Mouse (Mus musculus): Measurements from ENCODE around the gene Sh3bgr. TPM values are rescaled to one million over a fixed set of nuclear protein-coding genes. Genes with fewer than 3 reads are reported as not detected.
A peak's percentile ranks its signal among the peaks of the same experiment; 100 is the strongest.

Gene Sh3bgr
- total and polyA plus RNA-seq, 3 experiments, result 0.38 to 0.70 TPM; not detected in 1

DNA sequence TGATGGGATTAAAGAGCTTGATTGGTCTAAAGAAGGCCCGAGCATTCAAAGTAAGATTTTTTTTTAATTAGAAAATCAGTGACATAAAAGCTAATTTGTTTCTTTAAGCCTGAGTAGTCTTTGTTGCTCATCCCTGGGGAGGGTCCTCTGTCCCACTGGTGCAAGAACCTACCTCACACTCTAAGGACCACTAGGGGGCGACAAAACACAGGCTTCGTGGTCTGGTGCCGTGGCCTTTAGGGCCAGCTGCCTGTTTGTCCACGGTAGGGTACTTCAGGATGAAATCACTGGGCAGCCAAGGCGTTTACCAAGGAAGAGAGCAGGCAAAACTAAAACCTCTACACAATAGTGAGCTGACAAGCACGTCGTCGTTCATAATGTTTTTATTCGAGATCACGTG is 30.2 kb downstream of the Sh3bgr start (continued):
- TF ChIP-seq RCOR1 (conservative IDR thresholded peaks at IDR 0.05; ENCODE audit: low read depth, low read length) (no peak), MEF2A (IDR thresholded peaks at IDR 0.05; ENCODE audit: borderline replicate concordance, low read depth, low read length) (no peak), MYC (IDR thresholded peaks at IDR 0.05; ENCODE audit: low read depth, low read length) (no peak), IRF4 (IDR thresholded peaks at IDR 0.05; ENCODE audit: low read depth, low read length) (0 out of 2 replicates have a peak, but pooled peaks have one; percentile 62), MXI1 (IDR thresholded peaks at IDR 0.05; ENCODE audit: low read depth, low read length) (no peak), USF1 (IDR thresholded peaks at IDR 0.05; ENCODE audit: low read depth, low read length) (no peak), SIN3A (IDR thresholded peaks at IDR 0.05; ENCODE audit: low read length) (no peak), POLR2A (IDR thresholded peaks at IDR 0.05; ENCODE audit: low read depth, low read length) (no peak), ZC3H11A (IDR thresholded peaks at IDR 0.05; ENCODE audit: low read depth, low read length) (peak; percentile 92), SMC3 (IDR thresholded peaks at IDR 0.05; ENCODE audit: low read depth, low read length) (peak; percentile 99), UBTF (IDR thresholded peaks at IDR 0.05; ENCODE audit: low read depth, low read length) (no peak), NELFE (IDR thresholded peaks at IDR 0.05; ENCODE audit: low read depth, low read length) (peak; percentile 29; the same call in 1 of the 2 replicates), MAX (IDR thresholded peaks at IDR 0.05; ENCODE audit: low read length) (no peak), JUND (conservative IDR thresholded peaks at IDR 0.05; ENCODE audit: low read depth, low read length) (no peak)

DNA sequence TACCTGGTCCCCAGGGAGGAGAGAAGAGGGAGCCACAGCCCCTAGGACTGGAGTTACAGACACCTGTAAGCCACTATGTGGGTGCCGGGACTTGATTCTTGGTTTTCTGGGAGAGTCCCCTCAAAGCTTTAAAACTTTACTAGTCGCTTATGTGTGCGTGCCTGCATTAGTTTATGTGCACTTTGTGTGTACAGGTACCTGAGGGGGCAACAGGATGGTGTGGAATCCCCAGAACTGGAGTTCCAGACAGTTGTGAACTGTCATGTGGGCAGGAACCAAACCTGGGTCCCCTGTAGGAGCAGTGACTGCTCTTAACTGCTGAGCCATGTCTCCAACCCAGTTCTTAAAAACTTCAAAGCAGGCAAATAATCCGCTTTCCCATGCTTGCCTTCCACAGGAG is 31.0 kb downstream of the Sh3bgr start:
- Histone ChIP-seq H3K27me3 (replicated peaks) (no peaks in the 10 kb centered on the region), H3K4me1 (ENCODE audit: control insufficient read depth in 1 of 2, insufficient read depth in 2 of 2) (peaks cover 2 to 8% of the 10 kb centered on the region in 2 experiments; a peak in 2 of 4 replicates), H3K27ac (ENCODE audit: insufficient read depth, low read depth) (no peak overlapping the region), H3K36me3 (replicated peaks in 1 of 2; ENCODE audit: control insufficient read depth in 1 of 2, insufficient read depth in 1 of 2, low read length in 1 of 2) (no peaks in the 10 kb centered on the region), H3K9me3 (replicated peaks; ENCODE audit: low read length) (no peaks in the 10 kb centered on the region), H3K4me2 (ENCODE audit: insufficient read depth, low read depth, poor library complexity, severe bottlenecking) (no peak overlapping the region), H3K9ac (ENCODE audit: insufficient read depth, low read depth) (no peak overlapping the region), H3K4me3 (replicated peaks in 1 of 3; ENCODE audit: low read depth in 2 of 3, low read length in 2 of 3, poor library complexity in 1 of 3) (no peak overlapping the region), H3K79me2 (replicated peaks; ENCODE audit: control insufficient read depth, extremely low read depth, insufficient read depth, poor library complexity, severe bottlenecking) (no peaks in the 10 kb centered on the region)
- DNase-seq (ENCODE audit: extremely low read depth), result no peak
- TF ChIP-seq USF2 (conservative IDR thresholded peaks at IDR 0.05; ENCODE audit: low read depth, low read length), result no peak
- no peak for TF ChIP-seq MXI1 (IDR thresholded peaks at IDR 0.05; ENCODE audit: low read depth, low read length)
- dilution Hi-C loops (cut with MboI; ENCODE audit: extremely low pct_ligation_motif_present, extremely low pct_unique_long_range_greater_than_20kb, low sequenced_read_pairs), result no loop called here
- in situ Hi-C loops (cut with MboI; ENCODE audit: low pct_ligation_motif_present, low pct_unique_long_range_greater_than_20kb, low sequenced_read_pairs), result loop anchor here (25.0 kb wide), 1 partner anchor 231 kb away; the partner anchor contains the start of gene Pcp4

DNA sequence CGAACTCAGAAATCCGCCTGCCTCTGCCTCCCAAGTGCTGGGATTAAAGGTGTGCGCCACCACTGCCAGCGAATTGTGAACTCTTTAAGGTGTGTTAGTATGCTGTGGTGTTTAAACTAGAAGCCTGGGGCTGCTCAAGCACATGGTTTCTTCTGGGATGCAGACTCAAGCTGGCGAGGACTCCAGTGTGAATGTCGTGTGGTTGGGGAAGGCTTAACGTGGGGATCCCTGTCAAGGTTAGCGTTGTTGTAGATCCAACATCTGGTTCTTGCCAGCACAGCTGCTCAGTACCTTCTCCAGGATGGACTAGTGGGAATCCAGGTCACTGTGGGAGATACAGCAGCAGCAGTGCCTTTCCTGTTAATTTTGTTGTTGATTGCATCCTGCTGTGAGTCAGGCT is 31.7 kb downstream of the Sh3bgr start:
- dilution Hi-C loops (cut with MboI; ENCODE audit: extremely low pct_ligation_motif_present, extremely low pct_unique_long_range_greater_than_20kb, low sequenced_read_pairs), result no loop called here
- H3K36me3 ChIP-seq (replicated peaks in 1 of 2; ENCODE audit: control insufficient read depth in 1 of 2, insufficient read depth in 1 of 2, low read length in 1 of 2), result no peaks in the 10 kb centered on the region
- TF ChIP-seq MAZ (IDR thresholded peaks at IDR 0.05; ENCODE audit: low read depth, low read length) (no peak), ZMIZ1 (IDR thresholded peaks at IDR 0.05; ENCODE audit: low read depth, low read length) (no peak), NRF1 (IDR thresholded peaks at IDR 0.05; ENCODE audit: low read depth, low read length) (no peak), USF2 (conservative IDR thresholded peaks at IDR 0.05; ENCODE audit: low read depth, low read length) (no peak), MYC (IDR thresholded peaks at IDR 0.05; ENCODE audit: low read depth, low read length) (no peak), BHLHE40 (IDR thresholded peaks at IDR 0.05; ENCODE audit: low read depth, low read length) (no peak), MEF2A (IDR thresholded peaks at IDR 0.05; ENCODE audit: borderline replicate concordance, low read depth, low read length) (no peak), NELFE (IDR thresholded peaks at IDR 0.05; ENCODE audit: low read depth, low read length) (no peak)
- H3K27me3 ChIP-seq (replicated peaks), result no peaks in the 10 kb centered on the region
- H3K9me3 ChIP-seq (replicated peaks; ENCODE audit: low read length), result no peaks in the 10 kb centered on the region
- no peak overlapping the region for H3K4me2 ChIP-seq (ENCODE audit: insufficient read depth, low read depth, poor library complexity, severe bottlenecking)
- no peak overlapping the region for H3K9ac ChIP-seq (ENCODE audit: insufficient read depth, low read depth)
- H3K79me2 ChIP-seq (replicated peaks; ENCODE audit: control insufficient read depth, extremely low read depth, insufficient read depth, poor library complexity, severe bottlenecking), result no peaks in the 10 kb centered on the region
- H3K4me1 ChIP-seq (ENCODE audit: control insufficient read depth in 1 of 2, insufficient read depth in 2 of 2), result peaks cover 2 to 8% of the 10 kb centered on the region in 2 experiments; a peak in 2 of 4 replicates
- H3K4me3 ChIP-seq (replicated peaks in 1 of 3; ENCODE audit: low read depth in 2 of 3, low read length in 2 of 3, poor library complexity in 1 of 3), result no peak overlapping the region
- no peak for DNase-seq (ENCODE audit: extremely low read depth)
- no peak overlapping the region for H3K27ac ChIP-seq (ENCODE audit: insufficient read depth, low read depth)
- in situ Hi-C loops (cut with MboI; ENCODE audit: low pct_ligation_motif_present, low pct_unique_long_range_greater_than_20kb, low sequenced_read_pairs), result loop anchor here (25.0 kb wide), 1 partner anchor 230 kb away; the partner anchor contains the start of gene Pcp4

All from CH12.LX (cell line).